In genomic region chr2:92272510-92272909, GRCm38 (mm10) we compare ENCODE assay signal across 23 mouse cellular contexts.
A peak's percentile ranks its signal among the peaks of the same experiment; 100 is the strongest.
DNase-seq lines count a peak whose midpoint lies in the region; ATAC-seq lines count a peak whose summit lies in the region.
"Had no signal": no experiment of that assay in that cellular context is flagged by ENCODE, and none has a peak within 500 bp of the region (broad histone marks: within the 10 kb centered on the region; RNA-seq: fewer than 3 reads in every experiment).

No protein-coding gene starts in this region.

- WGBS in midbrain, embryonic 14.5 days = 54% methylated on average over 2 of the region's 2 CpGs
- WGBS in midbrain, embryonic 13.5 days = 57% methylated on average over 2 of the region's 2 CpGs

- H3K27ac ChIP-seq in midbrain, embryonic 14.5 days (replicated peaks; ENCODE audit: low read depth, low read length) = no peak overlapping the region
- no peak overlapping the region for H3K27ac ChIP-seq in midbrain, embryonic 13.5 days
- H3K27ac ChIP-seq: hindbrain, embryonic 13.5 days; kidney, embryonic 15.5 days; limb, embryonic 15.5 days; liver, embryonic 15.5 days; macrophage had no signal

- H3K4me1 ChIP-seq in midbrain, embryonic 14.5 days (ENCODE audit: control insufficient read depth, insufficient read depth, low read length) = no peaks in the 10 kb centered on the region
- peaks cover 3% of the 10 kb centered on the region; the same call in 1 of the 2 replicates for H3K4me1 ChIP-seq in midbrain, embryonic 13.5 days (replicated peaks)
- H3K4me1 ChIP-seq: kidney, embryonic 15.5 days; limb, embryonic 15.5 days had no signal

- DNase-seq in heart, adult 11 months = peak; percentile 42
- DNase-seq in heart, postnatal 14 days = no peak
- peak; percentile 4 for DNase-seq in midbrain, embryonic 14.5 days
- peak; percentile 17 for DNase-seq in A20 (ENCODE audit: low read depth, low spot score)
- peak; percentile 26 for DNase-seq in brain, adult 2 months (ENCODE audit: low read depth, low spot score)
- DNase-seq in spleen, postnatal 10 days (ENCODE audit: low spot score in 2 of 2) = no peak
- DNase-seq: adrenal gland, postnatal 25 days; cerebellum, adult 11 months; cerebellum, adult 9-11 months; gastrocnemius, postnatal 14 days; heart, postnatal 36 days; kidney, adult 11 months; kidney, postnatal 36 days; layer of hippocampus, adult 9-11 months; right cerebral cortex, postnatal 14 days had no signal

- intact Hi-C loops in heart, postnatal 14 days (cut with DNase I) = no loop called here

- H3K4me2 ChIP-seq in midbrain, embryonic 14.5 days (ENCODE audit: low read length) = no peak overlapping the region
- no peak overlapping the region for H3K4me2 ChIP-seq in midbrain, embryonic 13.5 days (replicated peaks)
- H3K4me2 ChIP-seq: forebrain, embryonic 12.5 days; hindbrain, embryonic 13.5 days; kidney, embryonic 15.5 days; limb, embryonic 15.5 days; liver, embryonic 15.5 days had no signal

- H3K9ac ChIP-seq in midbrain, embryonic 14.5 days (replicated peaks; ENCODE audit: low read length) = no peak overlapping the region
- no peak overlapping the region for H3K9ac ChIP-seq in midbrain, embryonic 13.5 days (replicated peaks)
- H3K9ac ChIP-seq: forebrain, embryonic 12.5 days; hindbrain, embryonic 13.5 days; kidney, embryonic 15.5 days; limb, embryonic 15.5 days; liver, embryonic 15.5 days had no signal

- H3K9me3 ChIP-seq in midbrain, embryonic 14.5 days (ENCODE audit: control insufficient read depth, low read length) = no peaks in the 10 kb centered on the region
- no peaks in the 10 kb centered on the region for H3K9me3 ChIP-seq in midbrain, embryonic 13.5 days
- H3K9me3 ChIP-seq: forebrain, embryonic 12.5 days; hindbrain, embryonic 13.5 days; kidney, embryonic 15.5 days; limb, embryonic 15.5 days; liver, embryonic 15.5 days had no signal

- H3K4me3 ChIP-seq in midbrain, embryonic 14.5 days (replicated peaks; ENCODE audit: low read depth, low read length) = no peak overlapping the region
- no peak overlapping the region for H3K4me3 ChIP-seq in midbrain, embryonic 13.5 days (replicated peaks)
- H3K4me3 ChIP-seq: forebrain, embryonic 12.5 days; hindbrain, embryonic 13.5 days; kidney, embryonic 15.5 days; limb, embryonic 15.5 days; liver, embryonic 15.5 days had no signal

- 0 out of 2 replicates have a peak, but pooled peaks cover 6% of the 10 kb centered on the region for H3K36me3 ChIP-seq in midbrain, embryonic 14.5 days (ENCODE audit: control insufficient read depth, insufficient read depth, low read length)
- H3K36me3 ChIP-seq in midbrain, embryonic 13.5 days = peaks cover 12% of the 10 kb centered on the region; the same call in 1 of the 2 replicates
- H3K36me3 ChIP-seq: liver, embryonic 15.5 days had no signal

- no peak for ATAC-seq in midbrain, embryonic 14.5 days (ENCODE audit: low FRiP score, low TSS enrichment)
- ATAC-seq in midbrain, embryonic 13.5 days = no peak
- no peak for ATAC-seq in erythroblast, adult 5-6 weeks (replicated peaks; ENCODE audit: low FRiP score, poor library complexity, severe bottlenecking)

- no peaks in the 10 kb centered on the region for H3K27me3 ChIP-seq in midbrain, embryonic 14.5 days (ENCODE audit: control insufficient read depth, insufficient read depth, low read length)
- H3K27me3 ChIP-seq in midbrain, embryonic 13.5 days = no peaks in the 10 kb centered on the region
- H3K27me3 ChIP-seq: forebrain, embryonic 12.5 days; hindbrain, embryonic 13.5 days; kidney, embryonic 15.5 days; limb, embryonic 15.5 days; liver, embryonic 15.5 days had no signal

Comparison
In these comparisons a context has a peak if more than half of its experiments do, and no peak if none do; other contexts are left out.
1. DNase-seq: peak in heart, adult 11 months (single experiment), midbrain, embryonic 14.5 days (single experiment), A20 (single experiment) and brain, adult 2 months (single experiment); none in heart, postnatal 14 days (0 of 2) and spleen, postnatal 10 days (0 of 2).